Mouse (Mus musculus): Measurements from ENCODE around the gene D930048N14Rik. TPM values are rescaled to one million over a fixed set of nuclear protein-coding genes. Genes with fewer than 3 reads are reported as not detected.

D930048N14Rik gene
- polyA plus RNA-seq, 1 experiment from 2014 or later, result 0.46 TPM

- peaks cover 27% of the 10 kb centered on the region for H3K27me3 ChIP-seq (ENCODE audit: control insufficient read depth, insufficient read depth, low read depth, low read length)
- no peaks in the 10 kb centered on the region for H3K9me3 ChIP-seq (replicated peaks; ENCODE audit: control insufficient read depth, low read length)
- peaks cover 11% of the 10 kb centered on the region for H3K4me1 ChIP-seq (ENCODE audit: control insufficient read depth, low read depth, low read length)
- no peak overlapping the region for H3K4me2 ChIP-seq (ENCODE audit: low read depth, low read length)
- WGBS (ENCODE audit: insufficient replicate concordance), result 63% methylated on average over 7 of the region's 7 CpGs
- H3K36me3 ChIP-seq (ENCODE audit: control insufficient read depth, insufficient read depth), result no peaks in the 10 kb centered on the region
- no peak overlapping the region for H3K4me3 ChIP-seq (ENCODE audit: low read depth, low read length)
- no peak overlapping the region for H3K27ac ChIP-seq (ENCODE audit: low read length)
- H3K9ac ChIP-seq (ENCODE audit: low read depth, low read length), result no peak overlapping the region
- no peak for ATAC-seq (ENCODE audit: low read depth)
Observed at GRCm38 (mm10) chr11:51646245-51646644, 4.5 kb upstream of the D930048N14Rik start.

- no peak overlapping the region for H3K9ac ChIP-seq (ENCODE audit: low read depth, low read length)
- H3K27ac ChIP-seq (ENCODE audit: low read length), result no peak overlapping the region; the same call in 1 of the 2 replicates
Observed at GRCm38 (mm10) chr11:51646751-51647667, 3.7 kb upstream of the D930048N14Rik start.

GRCm38 (mm10) chr11:51648566-51648965 lies 2.2 kb upstream of the D930048N14Rik start:
- Histone ChIP-seq H3K4me1 (ENCODE audit: control insufficient read depth, low read depth, low read length) (peaks cover 11% of the 10 kb centered on the region), H3K36me3 (ENCODE audit: control insufficient read depth, insufficient read depth) (no peaks in the 10 kb centered on the region), H3K9ac (ENCODE audit: low read depth, low read length) (no peak overlapping the region), H3K27ac (ENCODE audit: low read length) (no peak overlapping the region), H3K4me2 (ENCODE audit: low read depth, low read length) (no peak overlapping the region), H3K4me3 (ENCODE audit: low read depth, low read length) (no peak overlapping the region), H3K9me3 (replicated peaks; ENCODE audit: control insufficient read depth, low read length) (no peaks in the 10 kb centered on the region), H3K27me3 (ENCODE audit: control insufficient read depth, insufficient read depth, low read depth, low read length) (peaks cover 36% of the 10 kb centered on the region)
- ATAC-seq (ENCODE audit: low read depth), result no peak
- WGBS (ENCODE audit: insufficient replicate concordance), result 51% methylated on average over 3 of the region's 3 CpGs

More at GRCm38 (mm10) chr11:51646751-51647667, 3.7 kb upstream of the D930048N14Rik start:
- WGBS (ENCODE audit: insufficient replicate concordance), result 31% methylated on average over 15 of the region's 15 CpGs
- Histone ChIP-seq H3K9me3 (replicated peaks; ENCODE audit: control insufficient read depth, low read length) (no peaks in the 10 kb centered on the region), H3K27me3 (ENCODE audit: control insufficient read depth, insufficient read depth, low read depth, low read length) (peaks cover 34% of the 10 kb centered on the region), H3K4me1 (ENCODE audit: control insufficient read depth, low read depth, low read length) (peaks cover 11% of the 10 kb centered on the region), H3K4me2 (ENCODE audit: low read depth, low read length) (no peak overlapping the region), H3K4me3 (ENCODE audit: low read depth, low read length) (no peak overlapping the region), H3K36me3 (ENCODE audit: control insufficient read depth, insufficient read depth) (no peaks in the 10 kb centered on the region)
- ATAC-seq (ENCODE audit: low read depth), result no peak

GRCm38 (mm10) chr11:51649111-51649888 lies 1.5 kb upstream of the D930048N14Rik start:
- 26% methylated on average over 11 of the region's 11 CpGs for WGBS (ENCODE audit: insufficient replicate concordance)
- H3K9me3 ChIP-seq (replicated peaks; ENCODE audit: control insufficient read depth, low read length), result no peaks in the 10 kb centered on the region
- H3K27ac ChIP-seq (ENCODE audit: low read length), result no peak overlapping the region
- no peaks in the 10 kb centered on the region for H3K36me3 ChIP-seq (ENCODE audit: control insufficient read depth, insufficient read depth)
- peaks cover 11% of the 10 kb centered on the region for H3K4me1 ChIP-seq (ENCODE audit: control insufficient read depth, low read depth, low read length)
- peak overlapping the region; percentile 76 for H3K4me2 ChIP-seq (ENCODE audit: low read depth, low read length)
- peak overlapping the region; percentile 64 for H3K4me3 ChIP-seq (ENCODE audit: low read depth, low read length)
- peak overlapping the region; percentile 15; the same call in 1 of the 2 replicates for H3K9ac ChIP-seq (ENCODE audit: low read depth, low read length)
- ATAC-seq (ENCODE audit: low read depth), result no peak
- H3K27me3 ChIP-seq (ENCODE audit: control insufficient read depth, insufficient read depth, low read depth, low read length), result peaks cover 33% of the 10 kb centered on the region

- Histone ChIP-seq H3K9ac (ENCODE audit: low read depth, low read length) (peak overlapping the region; percentile 62; the same call in 1 of the 2 replicates), H3K27me3 (ENCODE audit: control insufficient read depth, insufficient read depth, low read depth, low read length) (peaks cover 33% of the 10 kb centered on the region), H3K27ac (ENCODE audit: low read length) (no peak overlapping the region), H3K36me3 (ENCODE audit: control insufficient read depth, insufficient read depth) (no peaks in the 10 kb centered on the region), H3K9me3 (replicated peaks; ENCODE audit: control insufficient read depth, low read length) (no peaks in the 10 kb centered on the region), H3K4me1 (ENCODE audit: control insufficient read depth, low read depth, low read length) (peaks cover 11% of the 10 kb centered on the region), H3K4me3 (ENCODE audit: low read depth, low read length) (peak overlapping the region; percentile 64), H3K4me2 (ENCODE audit: low read depth, low read length) (peak overlapping the region; percentile 76)
- ATAC-seq (ENCODE audit: low read depth), result no peak
- WGBS (ENCODE audit: insufficient replicate concordance), result 1% methylated on average over 7 of the region's 7 CpGs
Observed at GRCm38 (mm10) chr11:51649889-51650199, 910 bp upstream of the D930048N14Rik start.

- ATAC-seq (ENCODE audit: low read depth), result 0 out of 2 replicates have a peak, but pooled peaks have one; percentile 19
- peak overlapping the region; percentile 76 for H3K4me2 ChIP-seq (ENCODE audit: low read depth, low read length)
- H3K36me3 ChIP-seq (ENCODE audit: control insufficient read depth, insufficient read depth), result no peaks in the 10 kb centered on the region
- H3K9me3 ChIP-seq (replicated peaks; ENCODE audit: control insufficient read depth, low read length), result no peaks in the 10 kb centered on the region
- H3K9ac ChIP-seq (ENCODE audit: low read depth, low read length), result peak overlapping the region; percentile 62
- peaks cover 11% of the 10 kb centered on the region for H3K4me1 ChIP-seq (ENCODE audit: control insufficient read depth, low read depth, low read length)
- H3K27me3 ChIP-seq (ENCODE audit: control insufficient read depth, insufficient read depth, low read depth, low read length), result peaks cover 33% of the 10 kb centered on the region
- 3% methylated on average over 23 of the region's 30 CpGs for WGBS (ENCODE audit: insufficient replicate concordance)
- H3K27ac ChIP-seq (ENCODE audit: low read length), result no peak overlapping the region
- peak overlapping the region; percentile 64 for H3K4me3 ChIP-seq (ENCODE audit: low read depth, low read length)
Observed at GRCm38 (mm10) chr11:51650261-51650660, 493 bp upstream of the D930048N14Rik start.

GRCm38 (mm10) chr11:51652889-51653418 lies 2.2 kb downstream of the D930048N14Rik start:
- Histone ChIP-seq H3K27me3 (ENCODE audit: control insufficient read depth, insufficient read depth, low read depth, low read length) (peaks cover 33% of the 10 kb centered on the region), H3K9ac (ENCODE audit: low read depth, low read length) (no peak overlapping the region), H3K4me1 (ENCODE audit: control insufficient read depth, low read depth, low read length) (peaks cover 11% of the 10 kb centered on the region), H3K36me3 (ENCODE audit: control insufficient read depth, insufficient read depth) (no peaks in the 10 kb centered on the region), H3K27ac (ENCODE audit: low read length) (no peak overlapping the region), H3K4me2 (ENCODE audit: low read depth, low read length) (no peak overlapping the region), H3K9me3 (replicated peaks; ENCODE audit: control insufficient read depth, low read length) (no peaks in the 10 kb centered on the region), H3K4me3 (ENCODE audit: low read depth, low read length) (no peak overlapping the region)
- ATAC-seq (ENCODE audit: low read depth), result peak; percentile 46; the same call in 1 of the 2 replicates
- WGBS (ENCODE audit: insufficient replicate concordance), result 63% methylated on average over 4 of the region's 4 CpGs

GRCm38 (mm10) chr11:51653736-51654135 lies 3.0 kb downstream of the D930048N14Rik start:
- WGBS (ENCODE audit: insufficient replicate concordance), result 60% methylated on average over 6 of the region's 6 CpGs
- Histone ChIP-seq H3K9ac (ENCODE audit: low read depth, low read length) (no peak overlapping the region), H3K4me1 (ENCODE audit: control insufficient read depth, low read depth, low read length) (peaks cover 13% of the 10 kb centered on the region), H3K4me3 (ENCODE audit: low read depth, low read length) (no peak overlapping the region), H3K4me2 (ENCODE audit: low read depth, low read length) (no peak overlapping the region), H3K9me3 (replicated peaks; ENCODE audit: control insufficient read depth, low read length) (no peaks in the 10 kb centered on the region), H3K36me3 (ENCODE audit: control insufficient read depth, insufficient read depth) (no peaks in the 10 kb centered on the region), H3K27me3 (ENCODE audit: control insufficient read depth, insufficient read depth, low read depth, low read length) (peaks cover 33% of the 10 kb centered on the region), H3K27ac (ENCODE audit: low read length) (no peak overlapping the region)
- ATAC-seq (ENCODE audit: low read depth), result no peak

Measured in liver, embryonic 16.5 days (tissue).